8 mouse cellular contexts compared by ENCODE assay signal in the genomic region with DNA sequence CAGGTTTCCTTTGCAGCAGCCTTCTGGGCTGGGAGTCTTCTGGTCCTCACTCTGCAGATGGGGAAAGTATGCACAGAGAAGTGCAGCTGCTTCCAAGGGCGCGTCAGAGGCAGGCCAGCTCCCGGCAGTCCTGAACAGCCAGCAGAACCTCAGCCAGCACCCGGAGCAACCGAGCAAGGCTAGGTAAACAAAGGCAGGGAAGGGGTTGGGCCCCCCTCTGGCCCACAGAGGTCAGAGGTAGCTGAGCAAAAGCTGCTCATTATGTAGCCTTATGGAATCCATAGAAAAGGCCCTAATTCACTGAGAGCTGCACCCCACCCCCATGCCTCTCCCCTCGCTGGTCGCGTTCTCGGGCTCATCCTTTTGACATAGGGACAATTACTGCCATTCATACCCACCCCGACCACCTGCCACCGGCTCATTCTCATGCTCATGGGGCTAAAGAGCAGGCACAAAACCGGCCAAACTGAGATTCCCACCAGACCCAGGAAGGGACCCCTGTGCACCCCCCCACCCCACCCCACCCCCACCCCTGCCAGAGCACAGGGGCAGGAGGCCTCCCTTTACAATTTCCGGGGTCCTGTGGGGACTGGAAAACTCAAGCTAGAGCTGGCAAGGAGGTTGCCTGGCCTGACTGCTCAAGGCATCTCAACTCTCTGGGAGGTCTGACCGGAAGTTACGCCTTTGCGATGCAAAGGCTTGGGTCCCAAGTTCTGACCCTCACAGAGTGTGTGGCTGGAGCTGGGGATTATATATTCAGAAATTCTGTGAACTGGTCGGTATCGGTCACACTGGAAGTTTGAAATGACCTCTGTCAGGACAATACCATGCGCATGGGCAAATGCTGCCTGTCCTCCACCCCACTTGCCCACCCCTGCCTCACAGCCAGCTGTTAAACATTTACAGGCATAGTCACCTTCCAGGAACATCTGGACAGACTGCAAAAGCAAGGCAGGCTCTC. TPM values are rescaled to one million over a fixed set of nuclear protein-coding genes. Genes with fewer than 3 reads are reported as not detected.
DNase-seq lines count a peak whose midpoint lies in the region; ATAC-seq and TF ChIP-seq lines count a peak whose summit lies in the region.

No protein-coding gene starts in this region.

- H3K4me1 ChIP-seq in ES-E14 (ENCODE audit: control insufficient read depth in 2 of 2, insufficient read depth in 2 of 2, low read length in 2 of 2, poor library complexity in 1 of 2) = peaks cover 15 to 36% of the 10 kb centered on the region in 2 experiments; a peak in 3 of 4 replicates
- H3K4me1 ChIP-seq in embryonic facial prominence, embryonic 11.5 days (ENCODE audit: control insufficient read depth, insufficient read depth, low read length) = peaks cover 11% of the 10 kb centered on the region
- H3K4me1 ChIP-seq in hindbrain, embryonic 11.5 days (replicated peaks; ENCODE audit: control insufficient read depth, insufficient read depth, low read length) = 0 out of 2 replicates have a peak, but pooled peaks cover 6% of the 10 kb centered on the region
- peaks cover 22% of the 10 kb centered on the region for H3K4me1 ChIP-seq in limb, embryonic 12.5 days (replicated peaks)

- no peaks in the 10 kb centered on the region for H3K36me3 ChIP-seq in ES-E14 (ENCODE audit: control insufficient read depth, insufficient read depth, low read length, poor library complexity, severe bottlenecking)
- no peaks in the 10 kb centered on the region for H3K36me3 ChIP-seq in embryonic facial prominence, embryonic 11.5 days (replicated peaks; ENCODE audit: control insufficient read depth, insufficient read depth, low read depth, low read length)
- no peaks in the 10 kb centered on the region for H3K36me3 ChIP-seq in hindbrain, embryonic 11.5 days (ENCODE audit: control insufficient read depth, insufficient read depth, low read length)
- no peaks in the 10 kb centered on the region for H3K36me3 ChIP-seq in limb, embryonic 12.5 days

- DNase-seq in ES-E14 (ENCODE audit: low read depth, low spot score) = peak; percentile 62
- peak; percentile 35 for DNase-seq in embryonic facial prominence, embryonic 11.5 days (ENCODE audit: low spot score)
- peak; percentile 65 for DNase-seq in hindbrain, embryonic 11.5 days (ENCODE audit: low spot score)
- DNase-seq in yolk sac, embryonic 10.5 days (ENCODE audit: low spot score) = peak; percentile 50
- no peak for DNase-seq in left cerebral cortex, adult 8-10 months (ENCODE audit: low spot score in 2 of 2)
- no peak for DNase-seq in layer of hippocampus, postnatal 25 days (ENCODE audit: extremely low spot score in 1 of 2, low spot score in 1 of 2)
- no peak for DNase-seq in ovary, postnatal 10 days (ENCODE audit: low spot score)

- no peak overlapping the region for H3K9ac ChIP-seq in ES-E14 (ENCODE audit: insufficient read depth, low read depth, low read length, poor library complexity, severe bottlenecking)
- H3K9ac ChIP-seq in embryonic facial prominence, embryonic 11.5 days (replicated peaks; ENCODE audit: low read length) = 0 out of 2 replicates have a peak overlapping the region, but pooled peaks have one; percentile 6
- no peak overlapping the region for H3K9ac ChIP-seq in hindbrain, embryonic 11.5 days (ENCODE audit: low read depth, low read length)
- H3K9ac ChIP-seq in limb, embryonic 12.5 days (replicated peaks) = peak overlapping the region; percentile 18; the same call in 1 of the 2 replicates

- H3K4me3 ChIP-seq in ES-E14 (ENCODE audit: insufficient read depth in 1 of 2, low read depth in 1 of 2, low read length in 2 of 2, poor library complexity in 1 of 2, severe bottlenecking in 1 of 2) = 0 out of 4 replicates have a peak overlapping the region, but pooled peaks of 1 of the 2 experiments have one; percentile 2
- H3K4me3 ChIP-seq in embryonic facial prominence, embryonic 11.5 days (ENCODE audit: low read depth, low read length) = no peak overlapping the region
- no peak overlapping the region for H3K4me3 ChIP-seq in hindbrain, embryonic 11.5 days (ENCODE audit: low read depth, low read length)
- no peak overlapping the region for H3K4me3 ChIP-seq in limb, embryonic 12.5 days (replicated peaks)

- ATAC-seq in embryonic facial prominence, embryonic 11.5 days (replicated peaks; ENCODE audit: insufficient number of reproducible peaks, low FRiP score, low TSS enrichment, low read depth) = peak; percentile 69
- ATAC-seq in hindbrain, embryonic 11.5 days (ENCODE audit: low FRiP score) = peak; percentile 87
- peak; percentile 71; the same call in 1 of the 2 replicates for ATAC-seq in limb, embryonic 12.5 days (ENCODE audit: insufficient number of reproducible peaks, insufficient read depth, low FRiP score, low TSS enrichment, low read depth)

- peak overlapping the region; percentile 77 for H3K27ac ChIP-seq in ES-E14 (ENCODE audit: insufficient read depth, low read depth, low read length, poor library complexity, severe bottlenecking)
- H3K27ac ChIP-seq in embryonic facial prominence, embryonic 11.5 days (replicated peaks; ENCODE audit: low read depth, low read length) = peak overlapping the region; percentile 20; the same call in 1 of the 2 replicates
- peak overlapping the region; percentile 67 for H3K27ac ChIP-seq in hindbrain, embryonic 11.5 days (ENCODE audit: low read depth, low read length)
- H3K27ac ChIP-seq in limb, embryonic 12.5 days = no peak overlapping the region

- no peak overlapping the region for H3K4me2 ChIP-seq in embryonic facial prominence, embryonic 11.5 days (ENCODE audit: low read depth, low read length)
- H3K4me2 ChIP-seq in hindbrain, embryonic 11.5 days (replicated peaks; ENCODE audit: low read depth, low read length) = peak overlapping the region; percentile 19; the same call in 1 of the 2 replicates
- H3K4me2 ChIP-seq in limb, embryonic 12.5 days = peak overlapping the region; percentile 28; the same call in 1 of the 2 replicates

- no peaks in the 10 kb centered on the region for H3K27me3 ChIP-seq in embryonic facial prominence, embryonic 11.5 days (ENCODE audit: control insufficient read depth, insufficient read depth, low read length)
- no peaks in the 10 kb centered on the region for H3K27me3 ChIP-seq in hindbrain, embryonic 11.5 days (ENCODE audit: control insufficient read depth, insufficient read depth, low read length)
- H3K27me3 ChIP-seq in limb, embryonic 12.5 days = no peaks in the 10 kb centered on the region

- in situ Hi-C loops in ES-E14 (cut with MboI; ENCODE audit: low sequenced_read_pairs in 2 of 2, unreplicated experiment in 2 of 2) = no loop called here

- H3K9me3 ChIP-seq in ES-E14 (ENCODE audit: control insufficient read depth, insufficient read depth, low read depth, low read length) = no peaks in the 10 kb centered on the region
- no peaks in the 10 kb centered on the region for H3K9me3 ChIP-seq in embryonic facial prominence, embryonic 11.5 days (replicated peaks; ENCODE audit: control insufficient read depth, low read length)
- H3K9me3 ChIP-seq in hindbrain, embryonic 11.5 days (ENCODE audit: control insufficient read depth, low read length) = no peaks in the 10 kb centered on the region
- no peaks in the 10 kb centered on the region for H3K9me3 ChIP-seq in limb, embryonic 12.5 days

- WGBS in embryonic facial prominence, embryonic 11.5 days = 12% methylated on average over 19 of the region's 19 CpGs
- WGBS in hindbrain, embryonic 11.5 days = 10% methylated on average over 19 of the region's 19 CpGs
- 16% methylated on average over 19 of the region's 19 CpGs for WGBS in limb, embryonic 12.5 days

TF ChIP-seq in ES-E14, 5 proteins besides CTCF, POLR2A, EP300 and RAD21:
- no peak for TF ChIP-seq CHD2 (IDR thresholded peaks at IDR 0.05; ENCODE audit: low read depth, low read length)
- no peak for TF ChIP-seq HCFC1 (IDR thresholded peaks at IDR 0.05; ENCODE audit: borderline replicate concordance, insufficient read depth, low read length)

RNA-seq across cellular contexts. Expression of gene Fzd7, which starts 59.0 kb away (rescaled TPM):
- 57.9 and 88.8 TPM in 2 replicates for total RNA-seq in ES-E14 (2012; rRNA removed)
- polyA plus RNA-seq in embryonic facial prominence, embryonic 11.5 days (2014; fragmentation: Nextera tagmentation; extraction: Ambion mirVana) = 19.3 and 21.6 TPM in 2 replicates
- 13.0 and 15.4 TPM in 2 replicates for polyA plus RNA-seq in hindbrain, embryonic 11.5 days (2014; fragmentation: Nextera tagmentation; extraction: Ambion mirVana)
- 20.5 and 20.9 TPM in 2 replicates for polyA plus RNA-seq in limb, embryonic 12.5 days (2016; fragmentation: Nextera tagmentation; extraction: Ambion mirVana)
- total RNA-seq in left cerebral cortex, adult 8-10 months (2022) = 1 to 10 TPM; 7.7 to 9.5 (median 8.2) TPM
- 1 to 10 TPM; 5.5 to 6.1 TPM for total RNA-seq in layer of hippocampus, postnatal 25 days (2021)

Comparison
In these comparisons a context has a peak if more than half of its experiments do, and no peak if none do; other contexts are left out.
1. DNase-seq: peak in ES-E14 (single experiment), embryonic facial prominence, embryonic 11.5 days (single experiment), hindbrain, embryonic 11.5 days (single experiment) and yolk sac, embryonic 10.5 days (single experiment); none in left cerebral cortex, adult 8-10 months (0 of 2), layer of hippocampus, postnatal 25 days (0 of 2) and ovary, postnatal 10 days (single experiment).
2. H3K9ac ChIP-seq: peak in embryonic facial prominence, embryonic 11.5 days (single experiment) and limb, embryonic 12.5 days (single experiment); none in ES-E14 (single experiment) and hindbrain, embryonic 11.5 days (single experiment).
3. Peak in every context shown above with its lines, with median percentiles within 50 percentile points of each other: ATAC-seq.